Mouse (Mus musculus): Measurements from ENCODE around the gene Foxi3.

- TF ChIP-seq CTCF (IDR thresholded peaks at IDR 0.05; ENCODE audit: borderline replicate concordance, extremely low read depth, insufficient read depth, insufficient read length), result no peak
- TF ChIP-seq POLR2A (IDR thresholded peaks at IDR 0.05; ENCODE audit: borderline replicate concordance, extremely low read depth, insufficient read depth, insufficient read length, poor library complexity, severe bottlenecking), result no peak
Measured at GRCm38 (mm10) chr6:70953274-70953673, 3.1 kb upstream of the Foxi3 start.

Data from brain, embryonic 14.5 days (tissue).